Mouse (Mus musculus) frontal cortex, adult 2 months (tissue): ENCODE data around the gene Zfp446. TPM values are rescaled to one million over a fixed set of nuclear protein-coding genes. Genes with fewer than 3 reads are reported as not detected.
A peak's percentile ranks its signal among the peaks of the same experiment; 100 is the strongest.

ENCODE experiments used
- DNase-seq, 2 experiments: peaks; one replicate each; pipeline ENCODE4 v3.0.0; 2022; ENCODE audit warnings: low spot score in 1 of 2; ENCODE audit errors: extremely low spot score in 1 of 2
- polyA plus RNA-seq: library from polyadenylated mRNA; depleted of rRNA; stranded (reverse); fragments of >200 nt; gene quantifications from 2 replicates; pipeline ENCODE4 v1.2.3, GENCODE M21; 2012

Gene Zfp446
- polyA plus RNA-seq, 1 experiment = 14.1 TPM

- DNase-seq = no peak
Measured at GRCm38 (mm10) chr7:12985724-12986123, 8.1 kb downstream of the Zfp446 start.

- DNase-seq = no peak
Measured at GRCm38 (mm10) chr7:12986906-12987305, 9.3 kb downstream of the Zfp446 start.

GRCm38 (mm10) chr7:12987409-12988189, 10.0 kb downstream of the Zfp446 start:
- no peak for DNase-seq

- DNase-seq = no peak
Measured at GRCm38 (mm10) chr7:12992222-12992621, 14.6 kb downstream of the Zfp446 start.

DNA sequence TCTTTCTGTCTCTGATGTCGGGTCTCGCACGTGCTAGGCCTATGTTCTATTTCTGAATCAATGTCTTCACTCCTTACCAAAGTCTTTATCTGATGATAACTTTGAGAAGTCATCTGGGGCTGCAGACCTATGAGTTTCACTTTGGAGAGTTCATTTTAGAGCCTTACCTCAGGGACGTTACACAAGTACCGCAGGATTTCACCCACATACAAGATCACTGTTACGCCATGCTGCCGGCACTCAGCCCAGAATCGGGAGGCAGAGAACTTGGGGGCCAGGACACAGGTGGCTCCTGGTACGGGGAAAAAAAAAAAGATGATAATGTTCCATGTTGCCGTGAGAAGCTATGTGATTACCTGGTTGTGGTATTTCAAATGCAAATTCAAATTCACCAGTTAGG, 15.5 kb downstream of the Zfp446 start:
- DNase-seq = no peak

- no peak for DNase-seq
Measured at GRCm38 (mm10) chr7:12995862-12996261, 18.2 kb downstream of the Zfp446 start.

DNA sequence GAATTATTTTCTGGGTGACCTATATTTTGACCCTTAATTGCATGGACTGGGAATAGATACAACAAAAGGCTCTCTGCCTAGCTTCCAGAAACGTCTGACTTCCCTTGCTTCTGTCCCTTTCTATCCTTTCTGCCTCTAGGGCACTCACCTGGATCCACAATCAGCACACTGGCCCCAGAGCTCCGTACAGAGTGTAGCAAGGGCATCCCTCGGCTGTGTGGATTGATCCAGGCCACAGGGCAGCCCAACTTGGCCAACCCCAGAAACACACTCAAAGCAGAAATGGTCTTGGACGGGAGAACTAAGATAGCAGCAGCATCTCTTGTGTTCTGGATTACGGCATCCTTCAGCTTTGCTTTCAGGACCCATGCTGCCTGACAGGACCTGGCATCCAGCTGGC, 19.6 kb downstream of the Zfp446 start:
- DNase-seq = no peak

GRCm38 (mm10) chr7:12998053-12998452, 20.4 kb downstream of the Zfp446 start, which contains the start of gene Slc27a5:
Gene Slc27a5 (minus strand): TSS chr7:12998192.
- no peak for DNase-seq

GRCm38 (mm10) chr7:12998851-12999250, 21.2 kb downstream of the Zfp446 start, which contains the start of gene Trim28:
Gene Trim28 (plus strand): TSS chr7:12999114.
- no peak for DNase-seq

GRCm38 (mm10) chr7:13001584-13001983, 23.9 kb downstream of the Zfp446 start:
- DNase-seq = no peak

GRCm38 (mm10) chr7:13003380-13003779, 25.7 kb downstream of the Zfp446 start:
- no peak for DNase-seq

- DNase-seq = no peak
Measured at GRCm38 (mm10) chr7:13006011-13006410, 28.4 kb downstream of the Zfp446 start.

GRCm38 (mm10) chr7:13006531-13006930, 28.9 kb downstream of the Zfp446 start:
- DNase-seq = no peak

DNA sequence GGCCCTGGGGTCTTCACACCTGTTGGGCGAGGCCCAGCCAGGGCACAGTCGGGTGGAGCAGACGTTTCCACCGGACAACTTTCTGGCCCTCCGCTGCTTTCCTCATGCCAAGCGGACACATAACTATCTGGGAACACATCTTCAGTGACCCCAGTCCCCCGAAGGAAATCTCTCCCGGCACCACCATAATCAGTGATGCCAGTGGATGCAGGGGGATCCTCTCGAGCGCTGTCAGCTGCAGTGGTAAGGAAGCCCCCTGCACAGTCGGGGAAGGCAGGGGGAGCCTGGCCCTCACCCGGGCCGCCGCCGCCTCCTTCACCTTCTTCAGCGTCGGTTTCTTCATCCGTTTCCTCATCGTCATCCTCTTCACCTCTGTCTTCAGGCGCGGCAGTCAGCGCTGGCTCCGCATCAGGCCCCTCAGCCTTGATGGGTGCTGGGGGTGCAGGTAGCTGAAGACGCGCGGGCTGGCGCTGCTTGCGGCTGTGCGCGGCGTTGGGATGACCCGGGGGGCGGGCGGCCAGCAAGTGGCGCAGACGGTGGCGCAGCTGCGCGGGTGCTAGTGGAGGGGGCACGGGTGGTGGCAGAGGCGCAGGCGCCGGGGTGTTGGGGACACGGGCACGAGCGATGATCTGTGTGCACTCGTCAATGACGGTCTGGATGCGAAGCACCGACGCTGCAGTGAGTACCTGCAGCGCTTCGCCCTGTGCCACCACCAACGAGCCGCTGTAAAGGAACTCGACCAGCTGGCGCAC, 29.9 kb downstream of the Zfp446 start:
- no peak for DNase-seq

DNA sequence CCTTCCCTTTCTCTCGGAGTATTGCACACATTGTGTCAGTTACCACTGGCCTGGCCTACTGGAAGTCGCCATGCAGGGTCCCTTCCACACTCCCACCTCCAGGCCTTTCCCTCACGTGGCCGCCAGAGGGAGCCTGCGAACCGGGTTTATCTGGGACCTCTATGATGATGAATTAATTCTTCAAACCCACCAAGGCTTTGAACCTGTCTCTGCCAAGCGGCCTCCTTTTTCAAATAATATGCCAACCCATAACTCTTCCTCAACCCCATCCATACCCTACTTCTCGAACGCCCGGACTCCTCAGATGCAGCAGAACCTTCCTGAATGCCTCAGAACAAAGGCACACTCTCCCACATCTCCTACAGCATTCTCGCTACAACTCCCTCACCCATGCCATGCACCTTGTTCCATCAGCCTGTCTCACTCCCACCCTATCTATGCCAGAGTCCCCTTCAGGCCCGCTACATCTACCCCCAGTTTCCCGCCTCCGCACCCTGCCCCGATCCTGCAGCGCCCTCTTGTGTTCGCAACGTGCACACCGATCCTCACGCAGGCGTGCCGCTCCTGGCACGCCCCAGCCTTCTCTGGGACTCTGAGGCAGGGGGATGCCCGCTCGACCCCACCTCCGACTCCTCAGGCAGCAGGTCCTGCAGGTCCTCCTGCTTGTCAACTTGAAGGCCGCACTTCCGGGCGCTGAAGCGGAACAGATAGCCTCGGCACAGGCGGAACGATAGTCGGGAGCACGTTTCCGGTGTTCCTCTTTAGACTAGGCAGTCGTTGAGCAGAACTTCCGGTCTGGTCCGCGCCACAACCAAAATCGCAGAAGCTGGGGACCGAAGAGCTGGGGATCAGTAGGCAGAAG, 31.7 kb downstream of the Zfp446 start:
- peak; percentile 86 to 94 for DNase-seq

- no peak for DNase-seq
Measured at GRCm38 (mm10) chr7:13010005-13010908, 32.6 kb downstream of the Zfp446 start, which contains the start of gene Zbtb45. Gene Zbtb45 (minus strand): TSS chr7:13010034.

- DNase-seq = no peak
Measured at GRCm38 (mm10) chr7:13013671-13014070, 36.0 kb downstream of the Zfp446 start.

DNA sequence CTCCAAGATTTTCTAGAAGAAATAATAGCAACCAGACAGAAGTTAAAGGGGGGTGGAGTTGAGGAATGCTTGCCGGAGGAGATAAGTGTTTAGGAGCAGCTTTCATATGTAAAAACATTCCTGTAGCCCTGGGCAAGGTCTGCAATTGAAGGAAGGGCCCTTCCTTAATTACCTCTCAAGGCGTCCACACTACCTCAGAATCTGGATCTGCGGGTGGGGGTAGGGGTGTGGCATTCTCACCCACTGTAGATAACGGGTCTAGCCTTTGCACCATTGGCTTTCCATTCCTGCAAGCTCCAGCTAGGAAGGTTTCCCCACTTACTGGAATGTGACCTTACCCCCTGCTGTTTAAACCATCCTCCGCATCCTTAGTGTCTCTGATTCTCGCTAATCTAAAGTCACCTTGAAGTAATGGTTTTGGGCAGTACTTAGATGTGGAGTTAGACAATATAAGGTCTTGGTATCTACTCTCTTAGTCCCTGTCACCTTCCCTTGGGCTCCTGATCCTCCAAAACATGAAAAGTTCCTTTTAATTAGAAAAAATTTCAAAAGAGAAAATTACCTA, 36.7 kb downstream of the Zfp446 start:
- no peak for DNase-seq

GRCm38 (mm10) chr7:13015217-13015616, 37.6 kb downstream of the Zfp446 start:
- no peak for DNase-seq
